Mouse (Mus musculus): ENCODE data around the gene Ybx1. TPM values are rescaled to one million over a fixed set of nuclear protein-coding genes. Genes with fewer than 3 reads are reported as not detected.

Ybx1 gene
- 976 and 994 TPM in 2 replicates for polyA plus RNA-seq (2014; fragmentation: Nextera tagmentation; extraction: Ambion mirVana)

DNA sequence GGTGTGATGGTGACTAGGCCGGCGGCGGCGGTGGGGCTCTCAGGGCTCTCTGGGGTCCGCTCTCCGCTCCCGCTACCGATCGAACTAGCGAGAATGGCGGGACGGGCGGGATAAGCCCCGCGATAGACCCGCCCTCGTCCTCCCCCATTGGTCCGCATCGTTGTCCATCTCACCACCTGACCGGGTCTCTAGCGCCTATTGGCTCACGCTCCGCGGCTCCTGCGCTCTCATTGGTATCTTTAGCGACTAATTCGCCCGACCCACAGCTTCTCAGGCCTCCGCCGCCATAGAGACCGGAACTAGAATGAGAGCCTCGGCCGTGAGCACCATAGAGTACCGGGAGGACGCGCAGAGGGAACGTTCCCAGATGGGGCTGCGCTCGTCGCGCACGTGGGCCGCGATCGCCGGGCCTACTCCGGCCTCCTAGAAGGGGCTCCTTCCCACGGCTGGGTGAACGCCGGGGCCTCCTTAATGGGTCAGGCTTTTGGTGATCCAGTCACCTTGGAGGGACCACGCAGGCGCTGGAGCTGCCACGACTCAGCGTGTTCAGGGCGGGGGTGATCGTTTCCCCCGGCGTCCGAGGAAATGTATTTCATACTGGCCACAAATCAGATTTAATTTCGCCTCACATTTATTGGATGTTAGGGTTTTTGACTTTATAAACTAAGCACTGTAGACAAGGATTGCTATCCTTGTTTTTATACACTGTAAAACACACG, at the start of gene Ybx1:
Gene Ybx1 (minus strand): TSS at position 190 of the 719 bp plus-strand sequence.
- Histone ChIP-seq H3K27ac (ENCODE audit: low read depth, low read length) (peak within 1 kb of the TSS; percentile 93), H3K4me2 (ENCODE audit: low read depth, low read length) (peak within 1 kb of the TSS; percentile 71), H3K9ac (replicated peaks; ENCODE audit: low read depth, low read length) (peak within 1 kb of the TSS; percentile 88), H3K27me3 (ENCODE audit: control insufficient read depth, insufficient read depth, low read length) (no peaks in the 10 kb centered on the region), H3K36me3 (ENCODE audit: control insufficient read depth, insufficient read depth, low read length) (no peaks in the 10 kb centered on the region), H3K4me1 (ENCODE audit: control insufficient read depth, insufficient read depth, low read length) (peaks cover 19% of the 10 kb centered on the region), H3K9me3 (ENCODE audit: control insufficient read depth, low read length) (no peaks in the 10 kb centered on the region), H3K4me3 (ENCODE audit: low read depth, low read length) (peak within 1 kb of the TSS; percentile 76)
- under 1% methylated on average over 61 of the region's 61 CpGs for WGBS
- ATAC-seq (ENCODE audit: low read depth) = peak; percentile 99

GRCm38 (mm10) chr4:119338861-119339361, 44.5 kb upstream of the Ybx1 start:
- peak overlapping the region; percentile 46; the same call in 1 of the 2 replicates for H3K9ac ChIP-seq (replicated peaks; ENCODE audit: low read depth, low read length)
- peaks cover 9% of the 10 kb centered on the region for H3K4me1 ChIP-seq (ENCODE audit: control insufficient read depth, insufficient read depth, low read length)
- H3K4me2 ChIP-seq (ENCODE audit: low read depth, low read length) = peak overlapping the region; percentile 40
- no peaks in the 10 kb centered on the region for H3K36me3 ChIP-seq (ENCODE audit: control insufficient read depth, insufficient read depth, low read length)
- ATAC-seq (ENCODE audit: low read depth) = peak; percentile 94
- 4% methylated on average over 10 of the region's 10 CpGs for WGBS
- no peaks in the 10 kb centered on the region for H3K27me3 ChIP-seq (ENCODE audit: control insufficient read depth, insufficient read depth, low read length)
- peak overlapping the region; percentile 81 for H3K27ac ChIP-seq (ENCODE audit: low read depth, low read length)
- no peaks in the 10 kb centered on the region for H3K9me3 ChIP-seq (ENCODE audit: control insufficient read depth, low read length)
- H3K4me3 ChIP-seq (ENCODE audit: low read depth, low read length) = no peak overlapping the region; the same call in 1 of the 2 replicates

GRCm38 (mm10) chr4:119338422-119338821, 44.0 kb upstream of the Ybx1 start:
- WGBS = 41% methylated on average over 4 of the region's 4 CpGs
- Histone ChIP-seq H3K9me3 (ENCODE audit: control insufficient read depth, low read length) (no peaks in the 10 kb centered on the region), H3K36me3 (ENCODE audit: control insufficient read depth, insufficient read depth, low read length) (no peaks in the 10 kb centered on the region), H3K4me2 (ENCODE audit: low read depth, low read length) (peak overlapping the region; percentile 40), H3K4me1 (ENCODE audit: control insufficient read depth, insufficient read depth, low read length) (peaks cover 9% of the 10 kb centered on the region), H3K27ac (ENCODE audit: low read depth, low read length) (peak overlapping the region; percentile 81), H3K9ac (replicated peaks; ENCODE audit: low read depth, low read length) (peak overlapping the region; percentile 46; the same call in 1 of the 2 replicates), H3K27me3 (ENCODE audit: control insufficient read depth, insufficient read depth, low read length) (no peaks in the 10 kb centered on the region), H3K4me3 (ENCODE audit: low read depth, low read length) (no peak overlapping the region; the same call in 1 of the 2 replicates)
- peak; percentile 89 for ATAC-seq (ENCODE audit: low read depth)

GRCm38 (mm10) chr4:119333487-119333886, 39.1 kb upstream of the Ybx1 start:
- Histone ChIP-seq H3K27me3 (ENCODE audit: control insufficient read depth, insufficient read depth, low read length) (no peaks in the 10 kb centered on the region), H3K36me3 (ENCODE audit: control insufficient read depth, insufficient read depth, low read length) (no peaks in the 10 kb centered on the region), H3K4me3 (ENCODE audit: low read depth, low read length) (no peak overlapping the region), H3K27ac (ENCODE audit: low read depth, low read length) (no peak overlapping the region), H3K9me3 (ENCODE audit: control insufficient read depth, low read length) (no peaks in the 10 kb centered on the region), H3K9ac (replicated peaks; ENCODE audit: low read depth, low read length) (no peak overlapping the region), H3K4me1 (ENCODE audit: control insufficient read depth, insufficient read depth, low read length) (peaks cover 6% of the 10 kb centered on the region), H3K4me2 (ENCODE audit: low read depth, low read length) (no peak overlapping the region)
- 85% methylated on average over 6 of the region's 6 CpGs for WGBS
- ATAC-seq (ENCODE audit: low read depth) = no peak

DNA sequence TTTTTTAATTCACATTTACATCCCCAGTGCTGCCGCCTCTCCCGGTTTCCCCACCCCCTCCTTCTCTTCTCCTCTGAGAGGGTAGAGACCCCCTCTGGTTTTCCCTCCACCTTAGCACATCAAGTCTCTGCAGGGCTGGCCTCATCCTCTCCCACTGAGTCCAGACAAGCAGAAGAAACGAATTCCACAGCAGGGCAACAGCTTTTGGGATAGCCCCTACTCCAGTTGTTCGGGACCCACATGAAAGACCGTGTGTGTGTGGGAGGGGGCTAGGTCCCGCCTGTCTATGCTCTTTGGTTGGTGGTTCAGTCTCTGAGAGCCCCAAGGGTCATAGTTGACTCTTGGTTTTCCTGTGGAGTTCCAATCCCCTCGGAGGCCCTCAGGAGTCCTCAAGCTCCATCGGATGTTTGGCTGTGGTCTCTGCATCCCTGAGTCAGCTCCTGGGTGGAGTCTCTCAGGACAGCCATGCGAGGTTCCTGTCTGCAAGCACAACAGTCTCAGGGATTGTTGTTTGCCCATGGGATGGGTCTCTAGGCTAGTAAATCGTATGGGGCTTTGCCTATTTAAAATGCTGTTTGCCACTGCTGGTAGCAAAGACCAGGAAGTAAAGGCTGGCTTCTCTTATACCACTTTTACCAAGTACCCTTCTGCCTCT, 26.6 kb upstream of the Ybx1 start:
- Histone ChIP-seq H3K27me3 (ENCODE audit: control insufficient read depth, insufficient read depth, low read length) (no peaks in the 10 kb centered on the region), H3K36me3 (ENCODE audit: control insufficient read depth, insufficient read depth, low read length) (peaks cover 4% of the 10 kb centered on the region; the same call in 1 of the 2 replicates), H3K4me3 (ENCODE audit: low read depth, low read length) (peak overlapping the region; percentile 62), H3K9me3 (ENCODE audit: control insufficient read depth, low read length) (no peaks in the 10 kb centered on the region), H3K4me1 (ENCODE audit: control insufficient read depth, insufficient read depth, low read length) (peaks cover 9% of the 10 kb centered on the region; the same call in 1 of the 2 replicates), H3K9ac (replicated peaks; ENCODE audit: low read depth, low read length) (peak overlapping the region; percentile 54), H3K4me2 (ENCODE audit: low read depth, low read length) (peak overlapping the region; percentile 89), H3K27ac (ENCODE audit: low read depth, low read length) (peak overlapping the region; percentile 80)
- ATAC-seq (ENCODE audit: low read depth) = peak; percentile 74
- 29% methylated on average over 10 of the region's 10 CpGs for WGBS

- H3K9me3 ChIP-seq (ENCODE audit: control insufficient read depth, low read length) = no peaks in the 10 kb centered on the region
- peak within 1 kb of the TSS; percentile 89 for H3K4me2 ChIP-seq (ENCODE audit: low read depth, low read length)
- peaks cover 9% of the 10 kb centered on the region; the same call in 1 of the 2 replicates for H3K4me1 ChIP-seq (ENCODE audit: control insufficient read depth, insufficient read depth, low read length)
- H3K27ac ChIP-seq (ENCODE audit: low read depth, low read length) = peak within 1 kb of the TSS; percentile 80
- peak within 1 kb of the TSS; percentile 62 for H3K4me3 ChIP-seq (ENCODE audit: low read depth, low read length)
- H3K9ac ChIP-seq (replicated peaks; ENCODE audit: low read depth, low read length) = peak within 1 kb of the TSS; percentile 54
- H3K27me3 ChIP-seq (ENCODE audit: control insufficient read depth, insufficient read depth, low read length) = no peaks in the 10 kb centered on the region
- peak; percentile 98 for ATAC-seq (ENCODE audit: low read depth)
- H3K36me3 ChIP-seq (ENCODE audit: control insufficient read depth, insufficient read depth, low read length) = peaks cover 5% of the 10 kb centered on the region; the same call in 1 of the 2 replicates
- WGBS = 1% methylated on average over 44 of the region's 44 CpGs
These were observed 25.9 kb upstream of the Ybx1 start, which contains the start of gene Ppih for GRCm38 (mm10) chr4:119320131-119320830. TSS of gene Ppih (minus strand) at chr4:119320546.

DNA sequence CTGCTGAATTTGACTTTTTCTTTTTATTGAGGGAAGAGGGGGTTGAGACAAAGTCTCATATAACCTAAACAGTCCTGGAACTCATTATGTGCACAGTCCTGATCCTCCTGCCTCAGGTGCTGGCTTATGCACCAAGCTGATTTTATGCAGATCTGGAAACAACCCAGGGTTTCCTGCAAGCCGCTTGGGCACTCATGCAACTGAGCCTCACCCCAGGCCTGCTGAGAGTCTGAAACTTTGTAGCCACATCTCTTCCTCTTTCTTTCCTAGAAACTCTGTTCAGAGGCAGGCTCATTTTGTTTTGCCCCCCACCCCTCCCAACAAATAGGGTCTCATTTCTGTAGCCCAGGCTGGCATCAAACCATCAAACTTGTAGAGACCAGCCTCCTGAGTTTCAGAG, 19.4 kb upstream of the Ybx1 start:
- WGBS = 91% methylated on average over 1 of the region's 1 CpGs
- ATAC-seq (ENCODE audit: low read depth) = no peak

GRCm38 (mm10) chr4:119305418-119305817, 11.0 kb upstream of the Ybx1 start:
- H3K27ac ChIP-seq (ENCODE audit: low read depth, low read length) = no peak overlapping the region
- no peak overlapping the region for H3K4me2 ChIP-seq (ENCODE audit: low read depth, low read length)
- WGBS = 61% methylated on average over 5 of the region's 5 CpGs
- H3K36me3 ChIP-seq (ENCODE audit: control insufficient read depth, insufficient read depth, low read length) = peaks cover 6% of the 10 kb centered on the region; the same call in 1 of the 2 replicates
- no peaks in the 10 kb centered on the region for H3K4me1 ChIP-seq (ENCODE audit: control insufficient read depth, insufficient read depth, low read length)
- no peak overlapping the region for H3K9ac ChIP-seq (replicated peaks; ENCODE audit: low read depth, low read length)
- no peaks in the 10 kb centered on the region for H3K9me3 ChIP-seq (ENCODE audit: control insufficient read depth, low read length)
- H3K4me3 ChIP-seq (ENCODE audit: low read depth, low read length) = no peak overlapping the region
- H3K27me3 ChIP-seq (ENCODE audit: control insufficient read depth, insufficient read depth, low read length) = no peaks in the 10 kb centered on the region
- ATAC-seq (ENCODE audit: low read depth) = no peak

More for the DNA sequence above, 19.4 kb upstream of the Ybx1 start:
- no peak overlapping the region for H3K4me3 ChIP-seq (ENCODE audit: low read depth, low read length)
- no peak overlapping the region for H3K9ac ChIP-seq (replicated peaks; ENCODE audit: low read depth, low read length)
- no peak overlapping the region for H3K27ac ChIP-seq (ENCODE audit: low read depth, low read length)
- peaks cover 31% of the 10 kb centered on the region; the same call in 1 of the 2 replicates for H3K36me3 ChIP-seq (ENCODE audit: control insufficient read depth, insufficient read depth, low read length)
- no peaks in the 10 kb centered on the region for H3K27me3 ChIP-seq (ENCODE audit: control insufficient read depth, insufficient read depth, low read length)
- H3K4me1 ChIP-seq (ENCODE audit: control insufficient read depth, insufficient read depth, low read length) = no peaks in the 10 kb centered on the region
- H3K4me2 ChIP-seq (ENCODE audit: low read depth, low read length) = no peak overlapping the region
- H3K9me3 ChIP-seq (ENCODE audit: control insufficient read depth, low read length) = no peaks in the 10 kb centered on the region

Data from neural tube, embryonic 14.5 days (tissue).